Mouse (Mus musculus): ENCODE data around the gene Papss2. TPM values are rescaled to one million over a fixed set of nuclear protein-coding genes. Genes with fewer than 3 reads are reported as not detected.
"Not testable (repeated sequence)": the region's sequence is repeated elsewhere in the genome, so short reads cannot be mapped to it uniquely, and the experiment has no call there.

The Papss2 gene
- polyA plus RNA-seq, 1 experiment = 0.01 TPM

GRCm38 (mm10) chr19:32659346-32659745 is 63.8 kb downstream of the Papss2 start:
- H3K4me1 ChIP-seq (ENCODE audit: control insufficient read depth) = peaks cover 3% of the 10 kb centered on the region
- TF ChIP-seq TAL1 (IDR thresholded peaks at IDR 0.05; ENCODE audit: low read length) = no peak
- no peak for TF ChIP-seq GATA1 (IDR thresholded peaks at IDR 0.05; ENCODE audit: low read length)
- no peak overlapping the region for H3K4me3 ChIP-seq (replicated peaks)
- H3K27me3 ChIP-seq (ENCODE audit: control insufficient read depth) = no peaks in the 10 kb centered on the region
- H3K9me3 ChIP-seq (ENCODE audit: control insufficient read depth, low read length) = no peaks in the 10 kb centered on the region
- H3K36me3 ChIP-seq (ENCODE audit: control insufficient read depth) = no peaks in the 10 kb centered on the region; the same call in none of the 2 replicates

DNA sequence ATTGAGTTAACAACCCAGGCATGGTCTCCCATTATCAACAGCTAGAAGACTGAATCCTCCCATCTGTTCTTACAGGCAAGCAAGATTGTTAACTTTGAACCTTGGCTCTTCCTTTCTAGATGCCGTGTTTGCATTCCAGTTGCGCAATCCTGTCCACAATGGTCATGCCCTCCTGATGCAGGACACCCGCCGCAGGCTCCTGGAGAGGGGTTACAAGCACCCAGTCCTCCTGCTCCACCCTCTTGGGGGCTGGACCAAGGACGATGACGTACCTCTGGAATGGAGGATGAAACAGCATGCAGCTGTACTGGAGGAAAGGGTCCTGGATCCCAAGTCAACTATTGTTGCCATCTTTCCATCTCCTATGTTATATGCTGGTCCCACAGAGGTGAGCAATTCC is 67.3 kb downstream of the Papss2 start:
- TF ChIP-seq GATA1 (IDR thresholded peaks at IDR 0.05; ENCODE audit: low read length) (no peak), TAL1 (IDR thresholded peaks at IDR 0.05; ENCODE audit: low read length) (no peak)
- Histone ChIP-seq H3K4me3 (replicated peaks) (no peak overlapping the region), H3K4me1 (ENCODE audit: control insufficient read depth) (no peaks in the 10 kb centered on the region), H3K36me3 (ENCODE audit: control insufficient read depth) (no peaks in the 10 kb centered on the region; the same call in none of the 2 replicates), H3K27me3 (ENCODE audit: control insufficient read depth) (no peaks in the 10 kb centered on the region), H3K9me3 (ENCODE audit: control insufficient read depth, low read length) (no peaks in the 10 kb centered on the region)

DNA sequence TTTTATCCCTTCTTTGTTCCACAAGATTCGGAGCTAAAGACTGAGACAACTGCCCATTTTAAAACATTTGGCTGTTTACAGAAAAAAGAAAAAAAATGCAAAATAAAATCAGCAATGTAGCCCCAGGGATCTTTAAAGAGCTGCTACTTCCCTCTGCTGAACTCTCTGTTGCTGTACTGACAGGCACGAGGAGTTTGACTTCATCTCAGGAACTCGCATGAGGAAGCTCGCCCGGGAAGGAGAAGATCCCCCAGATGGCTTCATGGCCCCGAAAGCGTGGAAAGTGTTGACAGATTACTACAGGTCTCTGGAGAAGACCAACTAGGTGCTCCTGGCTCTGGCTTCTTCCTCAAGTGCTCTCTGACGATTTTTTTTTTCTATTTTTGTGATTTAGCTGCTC is 69.7 kb downstream of the Papss2 start:
- TF ChIP-seq GATA1 (IDR thresholded peaks at IDR 0.05; ENCODE audit: low read length) (no peak), TAL1 (IDR thresholded peaks at IDR 0.05; ENCODE audit: low read length) (no peak)
- Histone ChIP-seq H3K36me3 (ENCODE audit: control insufficient read depth) (no peaks in the 10 kb centered on the region; the same call in none of the 2 replicates), H3K27me3 (ENCODE audit: control insufficient read depth) (no peaks in the 10 kb centered on the region)

GRCm38 (mm10) chr19:32667830-32668229 is 72.2 kb downstream of the Papss2 start:
- H3K27me3 ChIP-seq (ENCODE audit: control insufficient read depth); H3K4me3 ChIP-seq (replicated peaks); H3K4me1 ChIP-seq (ENCODE audit: control insufficient read depth); H3K36me3 ChIP-seq (ENCODE audit: control insufficient read depth); H3K9me3 ChIP-seq (ENCODE audit: control insufficient read depth, low read length): not testable (repeated sequence)

More for the DNA sequence above, 69.7 kb downstream of the Papss2 start:
- no peaks in the 10 kb centered on the region for H3K9me3 ChIP-seq (ENCODE audit: control insufficient read depth, low read length)
- H3K4me1 ChIP-seq (ENCODE audit: control insufficient read depth) = no peaks in the 10 kb centered on the region
- H3K4me3 ChIP-seq (replicated peaks) = no peak overlapping the region

- H3K4me3 ChIP-seq (replicated peaks) = no peak overlapping the region
- H3K9me3 ChIP-seq (ENCODE audit: control insufficient read depth, low read length) = no peaks in the 10 kb centered on the region
- no peaks in the 10 kb centered on the region for H3K27me3 ChIP-seq (ENCODE audit: control insufficient read depth)
- peaks cover 42% of the 10 kb centered on the region for H3K36me3 ChIP-seq (ENCODE audit: control insufficient read depth)
- no peaks in the 10 kb centered on the region for H3K4me1 ChIP-seq (ENCODE audit: control insufficient read depth)
- no peak for TF ChIP-seq GATA1 (IDR thresholded peaks at IDR 0.05; ENCODE audit: low read length)
- TF ChIP-seq TAL1 (IDR thresholded peaks at IDR 0.05; ENCODE audit: low read length) = no peak
These were observed 80.2 kb downstream of the Papss2 start for GRCm38 (mm10) chr19:32675766-32676165.

- no peaks in the 10 kb centered on the region for H3K9me3 ChIP-seq (ENCODE audit: control insufficient read depth, low read length)
- no peak overlapping the region for H3K4me3 ChIP-seq (replicated peaks)
- H3K27me3 ChIP-seq (ENCODE audit: control insufficient read depth) = no peaks in the 10 kb centered on the region
- H3K36me3 ChIP-seq (ENCODE audit: control insufficient read depth) = peaks cover 45% of the 10 kb centered on the region
- no peak for TF ChIP-seq GATA1 (IDR thresholded peaks at IDR 0.05; ENCODE audit: low read length)
- TF ChIP-seq TAL1 (IDR thresholded peaks at IDR 0.05; ENCODE audit: low read length) = no peak
- no peaks in the 10 kb centered on the region for H3K4me1 ChIP-seq (ENCODE audit: control insufficient read depth)
These were observed 85.3 kb downstream of the Papss2 start for GRCm38 (mm10) chr19:32680894-32681293.

DNA sequence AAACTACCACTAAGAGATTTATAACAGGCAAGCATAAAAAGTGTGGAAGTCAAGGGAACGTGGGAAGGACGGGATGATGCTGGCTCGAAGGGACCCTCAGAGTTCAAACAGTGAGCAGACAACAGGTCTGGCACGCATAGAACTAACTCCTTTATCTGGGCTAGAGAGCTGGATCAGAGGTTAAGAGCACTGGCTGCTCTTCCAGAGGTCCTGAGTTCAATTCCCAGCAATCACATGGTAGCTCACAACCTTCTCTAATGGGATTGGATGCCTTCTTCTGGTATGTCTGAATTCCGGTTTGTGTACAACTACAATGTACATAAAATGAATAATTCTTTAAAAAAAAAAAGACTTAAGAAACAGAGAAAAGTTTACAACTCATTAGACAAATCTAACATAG is 87.5 kb downstream of the Papss2 start:
- Histone ChIP-seq H3K4me3 (replicated peaks) (no peak overlapping the region), H3K36me3 (ENCODE audit: control insufficient read depth) (peaks cover 51% of the 10 kb centered on the region)

DNA sequence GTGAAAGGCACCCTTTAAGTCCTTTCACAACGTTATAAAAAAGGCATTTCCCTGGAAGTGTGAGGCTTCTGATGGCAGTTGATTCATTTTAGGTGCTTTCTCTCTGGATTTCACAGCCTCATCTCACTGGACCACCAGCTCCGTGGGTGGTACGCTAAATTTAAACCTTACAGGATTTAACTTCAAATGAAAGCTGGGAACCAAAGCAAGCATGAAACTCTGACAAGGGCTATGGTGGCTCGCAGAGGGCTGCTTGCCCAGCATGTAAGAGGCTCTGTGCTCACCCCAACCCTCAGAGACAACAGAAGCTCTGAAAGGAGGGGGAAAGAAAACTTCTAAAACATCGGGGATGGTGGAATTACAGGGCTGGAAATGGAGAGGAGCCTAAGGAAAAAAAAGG is 92.1 kb downstream of the Papss2 start:
- Histone ChIP-seq H3K36me3 (ENCODE audit: control insufficient read depth) (peaks cover 49% of the 10 kb centered on the region), H3K9me3 (ENCODE audit: control insufficient read depth, low read length) (no peaks in the 10 kb centered on the region), H3K4me3 (replicated peaks) (no peak overlapping the region), H3K4me1 (ENCODE audit: control insufficient read depth) (peaks cover 2% of the 10 kb centered on the region; the same call in 1 of the 2 replicates), H3K27me3 (ENCODE audit: control insufficient read depth) (no peaks in the 10 kb centered on the region)
- TF ChIP-seq GATA1 (IDR thresholded peaks at IDR 0.05; ENCODE audit: low read length) (no peak), TAL1 (IDR thresholded peaks at IDR 0.05; ENCODE audit: low read length) (no peak)

More for the DNA sequence above, 87.5 kb downstream of the Papss2 start:
- Histone ChIP-seq H3K4me1 (ENCODE audit: control insufficient read depth) (peaks cover under 1% of the 10 kb centered on the region; the same call in 1 of the 2 replicates), H3K9me3 (ENCODE audit: control insufficient read depth, low read length) (no peaks in the 10 kb centered on the region), H3K27me3 (ENCODE audit: control insufficient read depth) (no peaks in the 10 kb centered on the region)
- TF ChIP-seq TAL1 (IDR thresholded peaks at IDR 0.05; ENCODE audit: low read length) (no peak), GATA1 (IDR thresholded peaks at IDR 0.05; ENCODE audit: low read length) (no peak)

- H3K36me3 ChIP-seq (ENCODE audit: control insufficient read depth) = peaks cover 49% of the 10 kb centered on the region
- not testable (repeated sequence) for H3K9me3 ChIP-seq (ENCODE audit: control insufficient read depth, low read length); H3K4me1 ChIP-seq (ENCODE audit: control insufficient read depth); H3K4me3 ChIP-seq (replicated peaks); H3K27me3 ChIP-seq (ENCODE audit: control insufficient read depth)
These were observed 92.6 kb downstream of the Papss2 start for GRCm38 (mm10) chr19:32688227-32688626.

- peaks cover 56% of the 10 kb centered on the region for H3K36me3 ChIP-seq (ENCODE audit: control insufficient read depth)
- peaks cover 2% of the 10 kb centered on the region; the same call in 1 of the 2 replicates for H3K4me1 ChIP-seq (ENCODE audit: control insufficient read depth)
These were observed 94.1 kb downstream of the Papss2 start for GRCm38 (mm10) chr19:32689724-32690123.

More at GRCm38 (mm10) chr19:32689724-32690123, 94.1 kb downstream of the Papss2 start:
- H3K27me3 ChIP-seq (ENCODE audit: control insufficient read depth) = no peaks in the 10 kb centered on the region
- TF ChIP-seq TAL1 (IDR thresholded peaks at IDR 0.05; ENCODE audit: low read length) = no peak
- no peak for TF ChIP-seq GATA1 (IDR thresholded peaks at IDR 0.05; ENCODE audit: low read length)
- no peaks in the 10 kb centered on the region for H3K9me3 ChIP-seq (ENCODE audit: control insufficient read depth, low read length)
- no peak overlapping the region for H3K4me3 ChIP-seq (replicated peaks)
